Mouse (Mus musculus) stomach, postnatal 0 days (tissue): ENCODE data around the gene Chuk. TPM values are rescaled to one million over a fixed set of nuclear protein-coding genes. Genes with fewer than 3 reads are reported as not detected.

ENCODE experiments used
- ATAC-seq: fragments of 200-750 bp; cut with Nextera tagmentation; 2 replicates; pipeline ENCODE4 v1.8.0; 2017; ENCODE audit not compliant: low FRiP score, low TSS enrichment
- DNase-seq: peaks from one replicate; pipeline ENCODE4 v3.0.0-alpha.2; 2016; ENCODE audit warnings: low spot score
- H3K27ac ChIP-seq: fragments of 300-500 bp; sonication (generic); replicated peaks from 2 replicates; pipeline ENCODE4 v1.5.1; 2014; ENCODE audit warnings: mild to moderate bottlenecking, control low read depth
- H3K27me3 ChIP-seq: fragments of 300-500 bp; sonication (generic); 2 replicates; pipeline ENCODE4 v1.6.1; 2014; ENCODE audit warnings: low read length; ENCODE audit not compliant: control insufficient read depth, insufficient read depth
- H3K36me3 ChIP-seq: fragments of 300-500 bp; sonication (generic); 2 replicates; pipeline ENCODE4 v1.6.1; 2014; ENCODE audit warnings: low read length, mixed read lengths; ENCODE audit not compliant: control insufficient read depth, insufficient read depth
- H3K4me1 ChIP-seq: fragments of 300-500 bp; sonication (generic); replicated peaks from 2 replicates; pipeline ENCODE4 v1.6.1; 2014; ENCODE audit warnings: antibody characterized with exemption; ENCODE audit not compliant: control insufficient read depth, insufficient read depth
- H3K4me2 ChIP-seq: fragments of 300-500 bp; sonication (generic); replicated peaks from 2 replicates; pipeline ENCODE4 v1.6.1; 2014; ENCODE audit warnings: low read depth, mild to moderate bottlenecking, control low read depth, moderate library complexity
- H3K4me3 ChIP-seq: fragments of 300-500 bp; sonication (generic); 2 replicates; pipeline ENCODE4 v1.5.1; 2014; ENCODE audit warnings: low read depth, low read length, control low read depth
- H3K9ac ChIP-seq: fragments of 300-500 bp; sonication (generic); 2 replicates; pipeline ENCODE4 v1.6.1; 2014; ENCODE audit warnings: mild to moderate bottlenecking, low read length, control low read depth, mixed read lengths
- H3K9me3 ChIP-seq: fragments of 300-500 bp; sonication (generic); 2 replicates; pipeline ENCODE4 v1.6.1; 2016; ENCODE audit warnings: low read length; ENCODE audit not compliant: control insufficient read depth
- CTCF ChIP-seq: IDR thresholded peaks from 2 replicates; pipeline ENCODE4 v1.5.1; 2016; ENCODE audit warnings: antibody characterized with exemption, low read depth, mild to moderate bottlenecking, moderate library complexity
- EP300 ChIP-seq: optimal IDR thresholded peaks from 2 replicates; pipeline ENCODE3; 2016; ENCODE audit warnings: antibody characterized with exemption
- WGBS: fragments of 180-500 bp; shearing (Covaris S2); extraction: QIAGEN DNeasy Blood & Tissue Kit; methylation state at CpG from one replicate; pipeline ENCODE4 v1.1.7; 2014; 5-methylcytosine and 5-hydroxymethylcytosine counted together
- polyA plus RNA-seq: library from polyadenylated mRNA; unstranded; fragments of >200 nt; fragmentation: Nextera tagmentation; extraction: Ambion mirVana; gene quantifications from 2 replicates; pipeline ENCODE4 v1.2.1, GENCODE M21; 2015

Chuk gene
- polyA plus RNA-seq, 1 experiment from 2014 or later = 21.3 TPM

- H3K4me2 ChIP-seq = no peak overlapping the region
- H3K9me3 ChIP-seq = no peaks in the 10 kb centered on the region
- 0 out of 2 replicates have a peak, but pooled peaks cover 2% of the 10 kb centered on the region for H3K4me1 ChIP-seq
- TF ChIP-seq CTCF (no peak), EP300 (no peak)
- 0 out of 2 replicates have a peak overlapping the region, but pooled peaks have one; percentile 35 for H3K27ac ChIP-seq
- DNase-seq = no peak
- no peak for ATAC-seq
- H3K4me3 ChIP-seq = no peak overlapping the region
- H3K9ac ChIP-seq = no peak overlapping the region
- WGBS = 48% methylated on average over 5 of the region's 5 CpGs
- H3K27me3 ChIP-seq = no peaks in the 10 kb centered on the region
- H3K36me3 ChIP-seq = 0 out of 2 replicates have a peak, but pooled peaks cover 4% of the 10 kb centered on the region
Observed at GRCm38 (mm10) chr19:44071166-44071565, 36.1 kb downstream of the Chuk start.

GRCm38 (mm10) chr19:44069914-44070232 is 37.4 kb downstream of the Chuk start:
- Histone ChIP-seq H3K4me3 (peak overlapping the region; percentile 81), H3K9ac (peak overlapping the region; percentile 80), H3K27me3 (no peaks in the 10 kb centered on the region), H3K9me3 (no peaks in the 10 kb centered on the region), H3K36me3 (no peaks in the 10 kb centered on the region), H3K4me2 (peak overlapping the region; percentile 86), H3K27ac (peak overlapping the region; percentile 84), H3K4me1 (0 out of 2 replicates have a peak, but pooled peaks cover 2% of the 10 kb centered on the region)
- WGBS = 5% methylated on average over 4 of the region's 4 CpGs
- no peak for TF ChIP-seq CTCF
- TF ChIP-seq EP300 = no peak
- DNase-seq = no peak
- ATAC-seq = no peak; the same call in 1 of the 2 replicates

- no peaks in the 10 kb centered on the region for H3K27me3 ChIP-seq
- WGBS = under 1% methylated on average over 71 of the region's 75 CpGs
- ATAC-seq = peak; percentile 85
Observed at GRCm38 (mm10) chr19:44069121-44069913, 38.0 kb downstream of the Chuk start, which contains the start of gene Erlin1. Gene Erlin1 (minus strand): TSS chr19:44069785.

GRCm38 (mm10) chr19:44068232-44068631 is 39.0 kb downstream of the Chuk start:
- 62% methylated on average over 4 of the region's 4 CpGs for WGBS
- H3K27me3 ChIP-seq = no peaks in the 10 kb centered on the region
- ATAC-seq = no peak
- no peaks in the 10 kb centered on the region for H3K36me3 ChIP-seq
- 0 out of 2 replicates have a peak, but pooled peaks cover 2% of the 10 kb centered on the region for H3K4me1 ChIP-seq
- peak overlapping the region; percentile 81 for H3K4me3 ChIP-seq
- H3K9me3 ChIP-seq = no peaks in the 10 kb centered on the region
- H3K4me2 ChIP-seq = peak overlapping the region; percentile 86
- TF ChIP-seq EP300 (no peak), CTCF (no peak)
- no peak overlapping the region for H3K9ac ChIP-seq
- peak overlapping the region; percentile 41 for H3K27ac ChIP-seq
- DNase-seq = no peak

More at GRCm38 (mm10) chr19:44069121-44069913, 38.0 kb downstream of the Chuk start, which contains the start of gene Erlin1:
- DNase-seq = peak; percentile 92
- Histone ChIP-seq H3K4me1 (0 out of 2 replicates have a peak, but pooled peaks cover 2% of the 10 kb centered on the region), H3K9me3 (no peaks in the 10 kb centered on the region), H3K4me3 (peak within 1 kb of the TSS; percentile 81), H3K9ac (peak within 1 kb of the TSS; percentile 80), H3K27ac (peak within 1 kb of the TSS; percentile 84), H3K36me3 (no peaks in the 10 kb centered on the region), H3K4me2 (peak within 1 kb of the TSS; percentile 86)
- TF ChIP-seq EP300 (peak; percentile 59), CTCF (no peak)

GRCm38 (mm10) chr19:44067323-44068049 is 39.8 kb downstream of the Chuk start:
- 46% methylated on average over 9 of the region's 9 CpGs for WGBS
- DNase-seq (peak; percentile 30), ATAC-seq (no peak; the same call in 1 of the 2 replicates)
- Histone ChIP-seq H3K9ac (no peak overlapping the region), H3K4me2 (peak overlapping the region; percentile 86), H3K27me3 (no peaks in the 10 kb centered on the region), H3K27ac (peak overlapping the region; percentile 41; the same call in 1 of the 2 replicates), H3K4me3 (peak overlapping the region; percentile 81; the same call in 1 of the 2 replicates), H3K4me1 (0 out of 2 replicates have a peak, but pooled peaks cover 2% of the 10 kb centered on the region), H3K36me3 (peaks cover 3% of the 10 kb centered on the region; the same call in 1 of the 2 replicates), H3K9me3 (no peaks in the 10 kb centered on the region)
- no peak for TF ChIP-seq CTCF
- peak; percentile 90 for TF ChIP-seq EP300
